Comparison of ENCODE assay signal across 8 mouse cellular contexts in the genomic region with DNA sequence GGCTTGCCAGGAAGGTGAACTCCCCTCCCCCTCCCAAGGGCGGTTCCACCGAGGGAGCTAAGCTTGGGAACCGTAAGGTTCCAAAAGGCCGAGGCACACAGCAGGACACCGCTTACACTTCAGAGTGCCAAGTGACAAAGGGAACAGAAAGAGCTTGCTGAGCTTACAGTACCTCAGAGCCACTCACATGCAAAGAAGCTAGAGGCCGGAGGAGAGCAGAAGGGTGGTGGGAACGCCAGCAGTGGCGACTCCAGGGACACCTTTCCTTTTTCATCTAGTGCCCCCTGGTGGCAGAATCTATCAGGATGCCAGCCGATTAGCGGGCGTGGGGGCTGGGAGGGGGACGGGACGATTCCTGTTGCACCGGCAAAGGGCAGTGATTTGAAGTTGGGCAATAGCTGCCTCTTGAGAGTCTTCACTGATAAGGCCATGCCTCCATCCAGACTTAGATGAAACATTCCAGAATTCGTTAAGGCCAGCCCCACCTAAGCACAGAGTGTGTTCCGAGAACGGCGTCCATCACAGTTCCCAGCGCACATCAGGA. TPM values are rescaled to one million over a fixed set of nuclear protein-coding genes. Genes with fewer than 3 reads are reported as not detected.
A peak's percentile ranks its signal among the peaks of the same experiment; 100 is the strongest.
DNase-seq lines count a peak whose midpoint lies in the region; ATAC-seq and TF ChIP-seq lines count a peak whose summit lies in the region.

No protein-coding gene starts in this region.

- 10% methylated on average over 19 of the region's 19 CpGs for WGBS in spleen, adult 2 months
- WGBS in intestine, embryonic 14.5 days, result 3% methylated on average over 19 of the region's 19 CpGs
- 3% methylated on average over 19 of the region's 19 CpGs for WGBS in limb, embryonic 15.5 days
- WGBS in midbrain, embryonic 14.5 days, result 1% methylated on average over 19 of the region's 19 CpGs

- no peak overlapping the region for H3K9ac ChIP-seq in intestine, embryonic 14.5 days (ENCODE audit: low read length)
- no peak overlapping the region for H3K9ac ChIP-seq in limb, embryonic 15.5 days
- H3K9ac ChIP-seq in midbrain, embryonic 14.5 days (replicated peaks; ENCODE audit: low read length), result peak overlapping the region; percentile 41

- H3K4me1 ChIP-seq in spleen, adult 2 months (ENCODE audit: control insufficient read depth, insufficient read depth, insufficient read length), result no peaks in the 10 kb centered on the region
- H3K4me1 ChIP-seq in intestine, embryonic 14.5 days (replicated peaks; ENCODE audit: control insufficient read depth, insufficient read depth, low read length), result peaks cover 35% of the 10 kb centered on the region
- peaks cover 79% of the 10 kb centered on the region for H3K4me1 ChIP-seq in limb, embryonic 15.5 days
- H3K4me1 ChIP-seq in midbrain, embryonic 14.5 days (ENCODE audit: control insufficient read depth, insufficient read depth, low read length), result peaks cover 60% of the 10 kb centered on the region

- TF ChIP-seq POLR2A in spleen, adult 2 months (IDR thresholded peaks at IDR 0.05; ENCODE audit: low read depth, low read length), result no peak

- peak; percentile 38; the same call in 1 of the 2 replicates for TF ChIP-seq CTCF in spleen, adult 2 months (IDR thresholded peaks at IDR 0.05; ENCODE audit: extremely low read depth, insufficient read depth, insufficient read length, insufficient replicate concordance)

- peak overlapping the region; percentile 48 for H3K4me2 ChIP-seq in intestine, embryonic 14.5 days (ENCODE audit: low read length)
- peak overlapping the region; percentile 43 for H3K4me2 ChIP-seq in limb, embryonic 15.5 days
- H3K4me2 ChIP-seq in midbrain, embryonic 14.5 days (ENCODE audit: low read length), result peak overlapping the region; percentile 59

- peak; percentile 63 for ATAC-seq in intestine, embryonic 14.5 days (replicated peaks; ENCODE audit: low FRiP score, low TSS enrichment, low read depth)
- ATAC-seq in limb, embryonic 15.5 days (ENCODE audit: insufficient number of reproducible peaks, low FRiP score, low TSS enrichment, low read depth), result 0 out of 2 replicates have a peak, but pooled peaks have one; percentile 13
- peak; percentile 56 for ATAC-seq in midbrain, embryonic 14.5 days (ENCODE audit: low FRiP score, low TSS enrichment)

- no peak overlapping the region for H3K4me3 ChIP-seq in spleen, adult 2 months (ENCODE audit: extremely low read depth, insufficient read depth, insufficient read length)
- peak overlapping the region; percentile 20 for H3K4me3 ChIP-seq in intestine, embryonic 14.5 days (ENCODE audit: low read depth, low read length)
- peak overlapping the region; percentile 22 for H3K4me3 ChIP-seq in limb, embryonic 15.5 days
- H3K4me3 ChIP-seq in midbrain, embryonic 14.5 days (replicated peaks; ENCODE audit: low read depth, low read length), result peak overlapping the region; percentile 26

- no peaks in the 10 kb centered on the region for H3K36me3 ChIP-seq in spleen, adult 2 months (ENCODE audit: control insufficient read depth, insufficient read depth, low read length)
- H3K36me3 ChIP-seq in intestine, embryonic 14.5 days (ENCODE audit: control insufficient read depth, insufficient read depth, low read length), result 0 out of 2 replicates have a peak, but pooled peaks cover 6% of the 10 kb centered on the region
- no peaks in the 10 kb centered on the region for H3K36me3 ChIP-seq in limb, embryonic 15.5 days
- 0 out of 2 replicates have a peak, but pooled peaks cover 3% of the 10 kb centered on the region for H3K36me3 ChIP-seq in midbrain, embryonic 14.5 days (ENCODE audit: control insufficient read depth, insufficient read depth, low read length)

- DNase-seq in spleen, adult 2 months (ENCODE audit: low read depth in 1 of 2, low spot score in 2 of 2), result peak in 1 of 2 experiments; percentile 46
- DNase-seq in spleen, postnatal 36 days (ENCODE audit: low spot score in 2 of 2), result no peak
- peak; percentile 86 to 93 for DNase-seq in cerebellum, postnatal 14 days
- peak; percentile 83 for DNase-seq in gastrocnemius, postnatal 10 days
- peak; percentile 92 for DNase-seq in intestine, embryonic 14.5 days (ENCODE audit: low spot score)
- DNase-seq in midbrain, embryonic 14.5 days, result peak; percentile 92
- DNase-seq in testis, postnatal 10 days (ENCODE audit: low spot score), result peak; percentile 92

- H3K27me3 ChIP-seq in spleen, adult 2 months (ENCODE audit: control insufficient read depth, insufficient read depth, low read length), result peaks cover 3% of the 10 kb centered on the region; the same call in 1 of the 2 replicates
- no peaks in the 10 kb centered on the region for H3K27me3 ChIP-seq in intestine, embryonic 14.5 days (replicated peaks; ENCODE audit: control insufficient read depth, insufficient read depth, low read length)
- H3K27me3 ChIP-seq in limb, embryonic 15.5 days, result no peaks in the 10 kb centered on the region
- no peaks in the 10 kb centered on the region for H3K27me3 ChIP-seq in midbrain, embryonic 14.5 days (ENCODE audit: control insufficient read depth, insufficient read depth, low read length)

- H3K27ac ChIP-seq in spleen, adult 2 months (ENCODE audit: insufficient read depth, low read length), result no peak overlapping the region
- H3K27ac ChIP-seq in intestine, embryonic 14.5 days (ENCODE audit: low read depth), result no peak overlapping the region
- H3K27ac ChIP-seq in limb, embryonic 15.5 days, result peak overlapping the region; percentile 38
- peak overlapping the region; percentile 83 for H3K27ac ChIP-seq in midbrain, embryonic 14.5 days (replicated peaks; ENCODE audit: low read depth, low read length)

- no peaks in the 10 kb centered on the region for H3K9me3 ChIP-seq in intestine, embryonic 14.5 days (ENCODE audit: control insufficient read depth, low read length)
- H3K9me3 ChIP-seq in limb, embryonic 15.5 days, result no peaks in the 10 kb centered on the region
- no peaks in the 10 kb centered on the region for H3K9me3 ChIP-seq in midbrain, embryonic 14.5 days (ENCODE audit: control insufficient read depth, low read length)

RNA-seq across cellular contexts. Expression of gene Rgma, which starts 24.3 kb away (rescaled TPM):
- 4.7 and 4.8 TPM in 2 replicates for polyA plus RNA-seq in spleen, adult 2 months (2012; rRNA removed)
- total RNA-seq in gastrocnemius, postnatal 10 days (2021), result 10 to 100 TPM; 93.3 to 94.9 TPM
- 11.5 and 12.1 TPM in 2 replicates for polyA plus RNA-seq in intestine, embryonic 14.5 days (2014; fragmentation: Nextera tagmentation; extraction: Ambion mirVana)
- polyA plus RNA-seq in limb, embryonic 15.5 days (2015; fragmentation: Nextera tagmentation; extraction: Ambion mirVana), result 17.1 and 18.0 TPM in 2 replicates
- 46.4 and 59.4 TPM in 2 replicates for polyA plus RNA-seq in midbrain, embryonic 14.5 days (2014; fragmentation: Nextera tagmentation; extraction: Ambion mirVana)

Comparison
In these comparisons a context has a peak if more than half of its experiments do, and no peak if none do; other contexts are left out.
1. DNase-seq: peak in cerebellum, postnatal 14 days (2 of 2), gastrocnemius, postnatal 10 days (single experiment), intestine, embryonic 14.5 days (single experiment), midbrain, embryonic 14.5 days (single experiment) and testis, postnatal 10 days (single experiment); none in spleen, postnatal 36 days (0 of 2).
2. H3K27ac ChIP-seq: peak in limb, embryonic 15.5 days (single experiment) and midbrain, embryonic 14.5 days (single experiment); none in spleen, adult 2 months (single experiment) and intestine, embryonic 14.5 days (single experiment).
3. ATAC-seq: peak in every context shown above with its lines; median percentile 63 in intestine, embryonic 14.5 days; 56 in midbrain, embryonic 14.5 days; 13 in limb, embryonic 15.5 days.
4. Peak in every context shown above with its lines, with median percentiles within 50 percentile points of each other: H3K4me2 ChIP-seq.